Mouse (Mus musculus): ENCODE results near the gene Begain.

- TF ChIP-seq MAFK (IDR thresholded peaks at IDR 0.05; ENCODE audit: insufficient read depth, low read depth, low read length) (no peak), HCFC1 (IDR thresholded peaks at IDR 0.05; ENCODE audit: borderline replicate concordance, insufficient read depth, low read length) (no peak), CHD2 (IDR thresholded peaks at IDR 0.05; ENCODE audit: low read depth, low read length) (no peak), ZNF384 (IDR thresholded peaks at IDR 0.05; ENCODE audit: low read depth, low read length) (no peak)
Measured at GRCm38 (mm10) chr12:109112354-109112995, 44.5 kb upstream of the Begain start.
